Mouse (Mus musculus) CH12.LX (cell line): ENCODE measurements around the gene Lrrn4cl.
A peak's percentile ranks its signal among the peaks of the same experiment; 100 is the strongest.

Experiments used
- CHD2 ChIP-seq: IDR thresholded peaks from 2 replicates; pipeline ENCODE4 v1.6.1; 2011; ENCODE audit warnings: low read length, improper control_type of control experiment
- CTCF ChIP-seq, 2 experiments: IDR thresholded peaks in 1 of 2; conservative IDR thresholded peaks in 1 of 2; 2 replicates each; pipeline ENCODE4 v1.5.1; 2011 to 2012; ENCODE audit warnings: low read depth in 2 of 2, low read length in 2 of 2, improper control_type of control experiment in 1 of 2, inconsistent platforms in 1 of 2, mild to moderate bottlenecking in 1 of 2, moderate library complexity in 1 of 2
- ELF1 ChIP-seq: IDR thresholded peaks from 2 replicates; pipeline ENCODE4 v1.6.1; 2014; ENCODE audit warnings: low read depth, mild to moderate bottlenecking, inconsistent platforms, low read length, improper control_type of control experiment
- ETS1 ChIP-seq: conservative IDR thresholded peaks from 2 replicates; pipeline ENCODE4 v1.6.1; 2012; ENCODE audit warnings: low read depth, mild to moderate bottlenecking, inconsistent platforms, low read length, improper control_type of control experiment, moderate library complexity
- HCFC1 ChIP-seq: IDR thresholded peaks from 2 replicates; pipeline ENCODE4 v1.6.1; 2012; ENCODE audit warnings: low read depth, mild to moderate bottlenecking, inconsistent platforms, low read length, improper control_type of control experiment
- MAFK ChIP-seq: IDR thresholded peaks from 2 replicates; pipeline ENCODE4 v1.6.1; 2011; ENCODE audit warnings: low read length, improper control_type of control experiment; ENCODE audit not compliant: insufficient replicate concordance
- POLR2A ChIP-seq: IDR thresholded peaks from 2 replicates; pipeline ENCODE4 v1.6.1; 2011; ENCODE audit warnings: low read depth, mild to moderate bottlenecking, improper control_type of control experiment, low read length
- RCOR1 ChIP-seq: conservative IDR thresholded peaks from 2 replicates; pipeline ENCODE4 v1.6.1; 2012; ENCODE audit warnings: low read depth, mild to moderate bottlenecking, inconsistent platforms, low read length, improper control_type of control experiment

GRCm38 (mm10) chr19:8844371-8845129 is 6.0 kb upstream of the Lrrn4cl start:
- TF ChIP-seq ELF1 (no peak), MAFK (no peak), ETS1 (no peak), CTCF (conservative IDR thresholded peaks at IDR 0.05 in 1 of 2, IDR thresholded peaks at IDR 0.05 in 1 of 2; ENCODE audit: low read depth in 2 of 2, low read length in 2 of 2) (peak; percentile 65 to 79; a peak in 3 of 4 replicates), POLR2A (no peak), RCOR1 (no peak), HCFC1 (no peak), CHD2 (no peak)
